Mouse (Mus musculus) ES-E14 (cell line): ENCODE measurements at regions not wholly inside any gene's neighbourhood (a gene's known extent, or its start where the extent isn't known, plus 50 kb on each side); places are given as distances from the start of the nearest gene placed in this dataset.

Source experiments
- DNase-seq: peaks from one replicate; pipeline ENCODE4 v3.0.0-alpha.2; 2013; ENCODE audit warnings: low read depth, low spot score
- H3K27ac ChIP-seq: 2 replicates; pipeline ENCODE4 v1.5.1; 2012; ENCODE audit warnings: low read depth, mild to moderate bottlenecking, low read length, moderate library complexity, mixed read lengths; ENCODE audit not compliant: poor library complexity, insufficient read depth, severe bottlenecking
- H3K36me3 ChIP-seq: 2 replicates; pipeline ENCODE4 v1.6.1; 2012; ENCODE audit warnings: mild to moderate bottlenecking, low read length, moderate library complexity, mixed read lengths; ENCODE audit not compliant: control insufficient read depth, poor library complexity, insufficient read depth, severe bottlenecking
- H3K4me1 ChIP-seq, 2 experiments: fragments of 150-350 bp in 1 of 2; sonication (generic) in 1 of 2; 2 replicates each; pipeline ENCODE4 v1.6.1; 2012; ENCODE audit warnings: low read length in 2 of 2, mild to moderate bottlenecking in 1 of 2, mixed read lengths in 1 of 2; ENCODE audit not compliant: control insufficient read depth in 2 of 2, insufficient read depth in 2 of 2, poor library complexity in 1 of 2
- H3K4me3 ChIP-seq, 2 experiments: fragments of 150-350 bp in 1 of 2; sonication (generic) in 1 of 2; 2 replicates each; pipeline ENCODE4 v1.5.1; 2012; ENCODE audit warnings: low read length in 2 of 2, low read depth in 1 of 2, mild to moderate bottlenecking in 1 of 2, mixed read lengths in 1 of 2; ENCODE audit not compliant: insufficient read depth in 1 of 2, poor library complexity in 1 of 2, severe bottlenecking in 1 of 2
- H3K9ac ChIP-seq: 2 replicates; pipeline ENCODE4 v1.6.1; 2012; ENCODE audit warnings: low read depth, mild to moderate bottlenecking, low read length, mixed read lengths; ENCODE audit not compliant: poor library complexity, insufficient read depth, severe bottlenecking
- H3K9me3 ChIP-seq: fragments of 150-350 bp; sonication (generic); 2 replicates; pipeline ENCODE4 v1.6.1; 2012; ENCODE audit warnings: low read depth, mild to moderate bottlenecking, low read length; ENCODE audit not compliant: control insufficient read depth, insufficient read depth
- CHD2 ChIP-seq: IDR thresholded peaks from 2 replicates; pipeline ENCODE4 v1.6.1; 2014; ENCODE audit warnings: mild to moderate bottlenecking, low read depth, low read length, inconsistent platforms
- HCFC1 ChIP-seq: IDR thresholded peaks from 2 replicates; pipeline ENCODE4 v1.6.1; 2012; ENCODE audit warnings: low read length, inconsistent platforms, borderline replicate concordance; ENCODE audit not compliant: insufficient read depth
- MAFK ChIP-seq: IDR thresholded peaks from 2 replicates; pipeline ENCODE4 v1.6.1; 2014; ENCODE audit warnings: mild to moderate bottlenecking, low read depth, low read length, inconsistent platforms; ENCODE audit not compliant: insufficient read depth
- ZC3H11A ChIP-seq: IDR thresholded peaks from 2 replicates; pipeline ENCODE4 v1.6.1; 2012; ENCODE audit warnings: low read depth, mild to moderate bottlenecking, inconsistent platforms, low read length, borderline replicate concordance
- ZNF384 ChIP-seq: IDR thresholded peaks from 2 replicates; pipeline ENCODE4 v1.6.1; 2012; ENCODE audit warnings: low read depth, low read length, inconsistent platforms
- in situ Hi-C, 2 experiments: fragments of 600-800 bp; cut with MboI; formaldehyde crosslinking; loops; one replicate each; pipeline ENCODE4 v1.15.1; 2025; ENCODE audit warnings: low sequenced_read_pairs in 2 of 2, inconsistent platforms in 1 of 2; ENCODE audit not compliant: unreplicated experiment in 2 of 2

DNA sequence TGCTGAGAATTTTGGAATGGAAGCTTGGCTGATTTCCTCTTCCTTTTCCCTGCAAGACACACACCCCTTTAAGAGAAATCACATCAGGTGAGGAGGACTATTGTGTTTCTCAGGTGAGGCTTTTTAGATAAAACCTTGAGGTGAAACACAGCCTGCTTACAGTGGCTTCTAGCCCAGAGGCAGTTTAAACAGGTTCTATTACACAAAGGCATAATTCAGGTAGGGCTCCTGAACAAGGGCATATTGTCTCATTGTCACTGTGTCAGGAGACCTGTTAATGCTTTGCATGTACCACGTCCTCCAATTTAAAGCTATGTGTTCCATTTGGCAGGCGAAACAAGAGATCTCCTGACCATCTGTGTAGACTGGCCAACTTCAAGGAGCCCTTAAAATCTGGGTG lies 181.2 kb downstream of the Pik3r1 start:
- H3K4me1 ChIP-seq = no peaks in the 10 kb centered on the region
- H3K4me3 ChIP-seq = no peak overlapping the region
- TF ChIP-seq ZNF384 (no peak), HCFC1 (no peak), CHD2 (no peak), ZC3H11A (no peak), MAFK (no peak)
- in situ Hi-C loops = no loop called here
- H3K9me3 ChIP-seq = no peaks in the 10 kb centered on the region
- no peak for DNase-seq
- H3K36me3 ChIP-seq = no peaks in the 10 kb centered on the region
- no peak overlapping the region for H3K27ac ChIP-seq
- no peak overlapping the region for H3K9ac ChIP-seq

- TF ChIP-seq CHD2 = no peak
- no peak for TF ChIP-seq ZNF384
- no peak for TF ChIP-seq MAFK
- TF ChIP-seq ZC3H11A = no peak
Observed at GRCm38 (mm10) chr13:101576481-101576880, 191.5 kb downstream of the Pik3r1 start.

DNA sequence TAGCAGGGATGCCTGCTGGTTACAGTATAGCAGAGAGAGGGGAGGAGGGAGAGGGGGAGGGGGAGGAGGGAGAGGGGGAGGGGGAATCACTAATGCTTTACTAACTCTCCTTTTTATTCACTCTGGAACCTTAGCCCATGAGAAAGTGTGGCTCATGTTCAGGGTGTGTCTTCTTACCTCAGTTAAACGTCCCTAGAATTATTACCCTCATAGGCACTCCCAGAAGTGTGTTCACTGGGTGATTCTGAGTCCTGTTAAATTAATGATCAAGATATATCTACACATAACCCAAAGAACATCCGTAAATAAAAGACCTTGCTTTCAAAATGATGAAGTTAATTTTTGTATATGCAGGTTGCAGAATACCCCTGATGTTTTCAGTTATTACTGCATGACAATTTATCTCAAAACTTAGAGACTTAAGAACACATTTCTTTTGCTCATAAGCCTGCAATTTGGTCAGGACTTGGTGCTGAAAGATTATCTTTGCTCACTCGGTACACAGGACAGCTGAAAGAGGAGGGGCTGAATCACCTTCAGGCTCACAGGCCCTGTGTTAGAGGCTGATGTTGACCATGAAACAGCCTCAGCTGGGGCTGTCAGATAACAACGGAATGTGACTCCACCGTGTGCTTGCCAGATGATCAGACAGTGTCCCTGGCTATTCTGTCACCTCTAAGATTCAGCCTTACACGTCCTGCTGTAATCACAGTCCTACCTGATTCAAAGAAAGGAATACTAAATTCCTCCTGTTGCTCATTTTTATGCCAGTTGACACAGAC lies 195.0 kb downstream of the Pik3r1 start:
- in situ Hi-C loops = no loop called here
- Histone ChIP-seq H3K9ac (no peak overlapping the region), H3K4me3 (no peak overlapping the region), H3K9me3 (no peaks in the 10 kb centered on the region), H3K27ac (no peak overlapping the region), H3K4me1 (no peaks in the 10 kb centered on the region), H3K36me3 (no peaks in the 10 kb centered on the region)
- no peak for TF ChIP-seq CHD2
- no peak for TF ChIP-seq HCFC1
- TF ChIP-seq ZC3H11A = no peak
- TF ChIP-seq ZNF384 = no peak
- no peak for TF ChIP-seq MAFK
- no peak for DNase-seq

More at GRCm38 (mm10) chr13:101576481-101576880, 191.5 kb downstream of the Pik3r1 start:
- H3K27ac ChIP-seq = no peak overlapping the region
- no peak for DNase-seq
- H3K9me3 ChIP-seq = no peaks in the 10 kb centered on the region
- no peaks in the 10 kb centered on the region for H3K36me3 ChIP-seq
- H3K9ac ChIP-seq = no peak overlapping the region
- in situ Hi-C loops = no loop called here
- H3K4me3 ChIP-seq = no peak overlapping the region
- H3K4me1 ChIP-seq = no peaks in the 10 kb centered on the region

DNA sequence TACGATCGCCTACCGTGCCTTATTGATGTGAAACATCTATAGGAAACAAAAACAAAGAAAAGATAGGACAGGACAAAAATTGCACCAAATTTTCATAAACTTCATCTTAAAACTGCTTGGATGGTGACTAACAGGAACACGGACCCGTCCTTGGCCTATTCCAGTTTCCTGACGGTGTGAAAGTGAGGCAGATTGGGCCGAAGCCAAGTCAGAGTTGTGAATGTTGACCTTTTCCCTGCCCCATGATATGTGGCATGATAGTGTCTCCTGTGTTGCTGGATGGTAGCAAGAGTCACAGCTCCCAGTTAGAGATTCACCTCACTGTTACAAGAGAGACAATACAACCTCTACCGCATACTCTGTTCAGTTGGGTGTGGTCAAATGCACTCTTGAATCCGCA lies 195.8 kb downstream of the Pik3r1 start:
- H3K9me3 ChIP-seq = no peaks in the 10 kb centered on the region
- H3K27ac ChIP-seq = no peak overlapping the region
- in situ Hi-C loops = no loop called here
- no peak for DNase-seq
- H3K36me3 ChIP-seq = no peaks in the 10 kb centered on the region
- TF ChIP-seq ZC3H11A (no peak), HCFC1 (no peak), MAFK (no peak), ZNF384 (no peak), CHD2 (no peak)
- H3K4me1 ChIP-seq = no peaks in the 10 kb centered on the region
- H3K9ac ChIP-seq = no peak overlapping the region
- no peak overlapping the region for H3K4me3 ChIP-seq

GRCm38 (mm10) chr13:101570034-101570433 lies 198.0 kb downstream of the Pik3r1 start:
- DNase-seq = no peak
- H3K9me3 ChIP-seq = no peaks in the 10 kb centered on the region
- no peaks in the 10 kb centered on the region for H3K36me3 ChIP-seq
- no peak overlapping the region for H3K27ac ChIP-seq
- no peak overlapping the region for H3K9ac ChIP-seq
- in situ Hi-C loops = no loop called here
- H3K4me1 ChIP-seq = no peaks in the 10 kb centered on the region
- TF ChIP-seq MAFK (no peak), CHD2 (no peak), HCFC1 (no peak), ZNF384 (no peak), ZC3H11A (no peak)
- H3K4me3 ChIP-seq = no peak overlapping the region
